In genomic region chr19:43955266-43955665, GRCm38 (mm10) we compare ENCODE assay signal across 29 mouse cellular contexts. TPM values are rescaled to one million over a fixed set of nuclear protein-coding genes. Genes with fewer than 3 reads are reported as not detected.
DNase-seq lines count a peak whose midpoint lies in the region; ATAC-seq lines count a peak whose summit lies in the region.
"Had no signal": no experiment of that assay in that cellular context is flagged by ENCODE, and none has a peak within 500 bp of the region (broad histone marks: within the 10 kb centered on the region; RNA-seq: fewer than 3 reads in every experiment).

No protein-coding gene starts in this region.

- H3K4me2 ChIP-seq in kidney, embryonic 14.5 days (replicated peaks; ENCODE audit: low read depth, low read length), result no peak overlapping the region
- no peak overlapping the region for H3K4me2 ChIP-seq in midbrain, embryonic 11.5 days
- H3K4me2 ChIP-seq in midbrain, embryonic 14.5 days (ENCODE audit: low read length), result no peak overlapping the region
- H3K4me2 ChIP-seq: forebrain, embryonic 13.5 days; heart, embryonic 12.5 days; heart, embryonic 15.5 days; hindbrain, embryonic 13.5 days had no signal

- no peak overlapping the region for H3K9ac ChIP-seq in kidney, embryonic 14.5 days (ENCODE audit: low read depth, low read length)
- no peak overlapping the region for H3K9ac ChIP-seq in midbrain, embryonic 11.5 days (ENCODE audit: low read length)
- no peak overlapping the region for H3K9ac ChIP-seq in midbrain, embryonic 14.5 days (replicated peaks; ENCODE audit: low read length)
- H3K9ac ChIP-seq: forebrain, embryonic 13.5 days; heart, embryonic 12.5 days; heart, embryonic 15.5 days; hindbrain, embryonic 13.5 days had no signal

- H3K36me3 ChIP-seq in kidney, embryonic 14.5 days (ENCODE audit: control insufficient read depth, insufficient read depth, low read length), result no peaks in the 10 kb centered on the region
- H3K36me3 ChIP-seq in midbrain, embryonic 11.5 days (ENCODE audit: control insufficient read depth, insufficient read depth, low read length), result no peaks in the 10 kb centered on the region
- no peaks in the 10 kb centered on the region for H3K36me3 ChIP-seq in midbrain, embryonic 14.5 days (ENCODE audit: control insufficient read depth, insufficient read depth, low read length)
- H3K36me3 ChIP-seq: forebrain, embryonic 10.5 days; G1E; heart, embryonic 12.5 days; heart, embryonic 15.5 days; hindbrain, embryonic 10.5 days; hindbrain, embryonic 13.5 days had no signal

- no peaks in the 10 kb centered on the region for H3K4me1 ChIP-seq in kidney, embryonic 14.5 days (ENCODE audit: control insufficient read depth, insufficient read depth, low read length)
- H3K4me1 ChIP-seq in midbrain, embryonic 11.5 days (ENCODE audit: control insufficient read depth, insufficient read depth, low read length), result no peaks in the 10 kb centered on the region
- H3K4me1 ChIP-seq in midbrain, embryonic 14.5 days (ENCODE audit: control insufficient read depth, insufficient read depth, low read length), result no peaks in the 10 kb centered on the region
- H3K4me1 ChIP-seq: forebrain, embryonic 13.5 days; heart, embryonic 12.5 days; heart, embryonic 15.5 days; hindbrain, embryonic 10.5 days had no signal

- no peaks in the 10 kb centered on the region for H3K9me3 ChIP-seq in kidney, embryonic 14.5 days (ENCODE audit: control insufficient read depth, low read length)
- no peaks in the 10 kb centered on the region for H3K9me3 ChIP-seq in midbrain, embryonic 11.5 days (ENCODE audit: control insufficient read depth, low read length)
- H3K9me3 ChIP-seq in midbrain, embryonic 14.5 days (ENCODE audit: control insufficient read depth, low read length), result no peaks in the 10 kb centered on the region
- H3K9me3 ChIP-seq: forebrain, embryonic 10.5 days; forebrain, embryonic 13.5 days; G1E; heart, embryonic 12.5 days; heart, embryonic 15.5 days; hindbrain, embryonic 10.5 days; hindbrain, embryonic 13.5 days had no signal

- no peak overlapping the region for H3K27ac ChIP-seq in kidney, embryonic 14.5 days (ENCODE audit: low read depth, low read length)
- no peak overlapping the region for H3K27ac ChIP-seq in midbrain, embryonic 11.5 days (ENCODE audit: low read depth, low read length)
- no peak overlapping the region for H3K27ac ChIP-seq in midbrain, embryonic 14.5 days (replicated peaks; ENCODE audit: low read depth, low read length)
- H3K27ac ChIP-seq: forebrain, embryonic 10.5 days; forebrain, embryonic 13.5 days; heart, embryonic 15.5 days; hindbrain, embryonic 10.5 days; hindbrain, embryonic 13.5 days had no signal

- WGBS in kidney, embryonic 14.5 days, result 64% methylated on average over 5 of the region's 5 CpGs
- 86% methylated on average over 5 of the region's 5 CpGs for WGBS in midbrain, embryonic 11.5 days
- WGBS in midbrain, embryonic 14.5 days, result 81% methylated on average over 5 of the region's 5 CpGs

- H3K27me3 ChIP-seq in kidney, embryonic 14.5 days (ENCODE audit: control insufficient read depth, insufficient read depth, low read length), result no peaks in the 10 kb centered on the region
- no peaks in the 10 kb centered on the region for H3K27me3 ChIP-seq in midbrain, embryonic 11.5 days (ENCODE audit: control insufficient read depth, insufficient read depth, low read length)
- no peaks in the 10 kb centered on the region for H3K27me3 ChIP-seq in midbrain, embryonic 14.5 days (ENCODE audit: control insufficient read depth, insufficient read depth, low read length)
- H3K27me3 ChIP-seq: CH12.LX; heart, embryonic 12.5 days; heart, embryonic 15.5 days; hindbrain, embryonic 13.5 days had no signal

- no peak overlapping the region for H3K4me3 ChIP-seq in kidney, embryonic 14.5 days (ENCODE audit: low read length)
- H3K4me3 ChIP-seq in midbrain, embryonic 11.5 days (ENCODE audit: low read depth, low read length), result no peak overlapping the region
- H3K4me3 ChIP-seq in midbrain, embryonic 14.5 days (replicated peaks; ENCODE audit: low read depth, low read length), result no peak overlapping the region
- H3K4me3 ChIP-seq: forebrain, embryonic 10.5 days; forebrain, embryonic 13.5 days; heart, embryonic 12.5 days; heart, embryonic 15.5 days; hindbrain, embryonic 10.5 days; hindbrain, embryonic 13.5 days had no signal

- ATAC-seq in kidney, embryonic 14.5 days (ENCODE audit: low FRiP score, low TSS enrichment), result no peak
- no peak for ATAC-seq in midbrain, embryonic 11.5 days (ENCODE audit: low FRiP score)
- ATAC-seq in midbrain, embryonic 14.5 days (ENCODE audit: low FRiP score, low TSS enrichment), result no peak
- ATAC-seq: forebrain, embryonic 13.5 days; forebrain, embryonic 16.5 days; Patski had no signal

- DNase-seq in kidney, adult 11 months, result peak; percentile 35
- peak; percentile 29 to 61 for DNase-seq in kidney, postnatal 25 days
- DNase-seq in kidney, postnatal 14 days, result no peak
- peak; percentile 44 for DNase-seq in midbrain, embryonic 11.5 days (ENCODE audit: low spot score, missing footprints)
- DNase-seq in midbrain, embryonic 14.5 days, result no peak
- DNase-seq in gastrocnemius, postnatal 25 days, result no peak
- DNase-seq: adrenal gland, postnatal 10 days; adrenal gland, postnatal 36 days; B cell, adult 2 months; cerebellum, adult 18-20 months; cerebellum, adult 9-10 months; cerebellum, postnatal 14 days; gastrocnemius, postnatal 10 days; heart, adult 18-20 months; heart, postnatal 10 days; heart, postnatal 36 days had no signal

RNA-seq across cellular contexts. Expression of gene Dnmbp, which starts 15.3 kb away (rescaled TPM):
- polyA plus RNA-seq in kidney, embryonic 14.5 days (2014; fragmentation: Nextera tagmentation; extraction: Ambion mirVana), result 21.5 and 24.2 TPM in 2 replicates
- polyA plus RNA-seq in midbrain, embryonic 11.5 days (2014; fragmentation: Nextera tagmentation; extraction: Ambion mirVana), result 13.5 and 14.5 TPM in 2 replicates
- polyA plus RNA-seq in midbrain, embryonic 14.5 days (2014; fragmentation: Nextera tagmentation; extraction: Ambion mirVana), result 7.2 and 8.6 TPM in 2 replicates
- 1 to 10 TPM; 7.9 to 10.0 TPM for total RNA-seq in gastrocnemius, postnatal 25 days (2021)

RNA-seq across cellular contexts. Expression of gene Cpn1, which starts 31.1 kb away (rescaled TPM):
- polyA plus RNA-seq in kidney, embryonic 14.5 days (2014; fragmentation: Nextera tagmentation; extraction: Ambion mirVana), result 20.3 and 32.3 TPM in 2 replicates
- 0.14 and 0.28 TPM in 2 replicates for polyA plus RNA-seq in midbrain, embryonic 11.5 days (2014; fragmentation: Nextera tagmentation; extraction: Ambion mirVana)
- polyA plus RNA-seq in midbrain, embryonic 14.5 days (2014; fragmentation: Nextera tagmentation; extraction: Ambion mirVana), result 0.12 and 0.19 TPM in 2 replicates
- not detected for total RNA-seq in gastrocnemius, postnatal 25 days (2021)
- total RNA-seq: adrenal gland, adult 18-20 months; G1E; gastrocnemius, postnatal 10 days; heart, adult 18-20 months; heart, postnatal 10 days had no signal
- polyA plus RNA-seq: embryonic facial prominence, embryonic 11.5 days; G1E had no signal

Comparison
In these comparisons a context has a peak if more than half of its experiments do, and no peak if none do; other contexts are left out.
1. DNase-seq: peak in kidney, adult 11 months (single experiment), kidney, postnatal 25 days (2 of 2) and midbrain, embryonic 11.5 days (single experiment); none in kidney, postnatal 14 days (single experiment), midbrain, embryonic 14.5 days (single experiment) and gastrocnemius, postnatal 25 days (single experiment).
2. RNA of gene Cpn1, which starts 31.1 kb away (polyA plus RNA-seq): 20.3 to 32.3 TPM in kidney, embryonic 14.5 days; 0.14 to 0.28 TPM in midbrain, embryonic 11.5 days and 0.12 to 0.19 TPM in midbrain, embryonic 14.5 days; every median in the first group is over 10 times any median in the second.